Mouse (Mus musculus): ENCODE measurements around the gene Rassf2.

The Rassf2 gene

DNA sequence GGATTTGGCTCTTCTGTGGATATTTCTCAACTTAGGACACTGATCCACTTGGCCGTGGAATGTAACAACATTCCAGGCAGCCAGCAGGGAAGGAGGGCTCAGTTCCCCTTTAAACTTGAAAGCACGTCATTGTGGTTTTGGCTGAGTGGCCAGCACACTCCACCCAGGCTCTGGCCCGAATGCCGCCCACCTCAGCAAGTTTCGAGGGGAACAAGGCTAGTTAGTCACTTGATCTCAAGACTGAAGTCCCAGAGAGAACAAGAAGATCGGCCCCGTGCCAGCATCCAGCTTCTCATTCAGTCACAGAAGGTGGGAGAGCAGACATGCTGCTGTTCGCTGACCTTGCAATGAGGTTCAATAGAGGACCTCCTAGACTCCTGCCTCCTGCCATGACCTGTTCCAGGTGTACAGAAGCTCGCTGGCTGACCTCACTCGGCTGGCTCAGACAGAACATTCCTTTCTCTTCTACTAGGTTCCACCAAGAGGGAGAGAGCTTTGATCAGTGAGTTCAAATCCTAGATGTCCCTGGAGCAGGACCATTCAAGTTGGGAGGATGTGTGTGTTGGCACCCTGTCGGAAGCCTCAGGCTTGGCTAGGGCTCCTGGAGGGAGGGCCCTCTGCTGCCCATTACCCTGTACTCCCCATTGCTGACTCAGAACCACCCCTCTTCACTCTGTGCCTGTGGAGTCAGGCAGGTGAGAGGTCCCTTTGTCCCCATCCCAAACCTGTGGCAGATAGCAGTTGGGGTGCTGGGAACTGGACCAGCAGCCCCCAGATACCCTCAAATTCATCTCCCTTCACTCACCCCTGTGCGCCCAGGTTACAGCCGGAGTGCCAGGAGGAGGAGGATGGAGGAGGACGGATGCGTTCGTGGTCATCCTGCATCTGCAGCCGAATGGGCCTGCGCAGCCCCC is 23.2 kb downstream of the Rassf2 start:
- in situ Hi-C loops (cut with MboI; ENCODE audit: low sequenced_read_pairs), result no loop called here

DNA sequence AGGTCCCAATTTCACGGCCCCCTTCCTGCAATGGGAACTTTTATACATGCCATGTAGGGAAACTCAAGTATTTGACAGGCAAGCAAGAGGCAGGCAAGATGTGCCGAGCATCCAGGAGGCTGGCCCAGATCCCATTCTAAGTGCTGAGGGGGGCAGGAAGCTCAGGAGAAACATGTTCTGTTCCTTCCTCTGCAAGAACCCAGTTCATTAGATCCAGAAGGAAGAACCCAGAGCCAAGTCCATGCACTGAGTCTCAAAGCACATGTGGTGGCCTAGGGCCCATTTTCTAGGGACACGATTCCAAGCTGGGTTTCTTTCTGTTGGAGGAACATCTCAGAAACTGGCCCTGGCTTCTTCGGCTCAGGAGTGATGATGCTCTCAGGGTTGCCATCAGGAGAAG is 24.6 kb downstream of the Rassf2 start:
- in situ Hi-C loops (cut with MboI; ENCODE audit: low sequenced_read_pairs), result no loop called here

DNA sequence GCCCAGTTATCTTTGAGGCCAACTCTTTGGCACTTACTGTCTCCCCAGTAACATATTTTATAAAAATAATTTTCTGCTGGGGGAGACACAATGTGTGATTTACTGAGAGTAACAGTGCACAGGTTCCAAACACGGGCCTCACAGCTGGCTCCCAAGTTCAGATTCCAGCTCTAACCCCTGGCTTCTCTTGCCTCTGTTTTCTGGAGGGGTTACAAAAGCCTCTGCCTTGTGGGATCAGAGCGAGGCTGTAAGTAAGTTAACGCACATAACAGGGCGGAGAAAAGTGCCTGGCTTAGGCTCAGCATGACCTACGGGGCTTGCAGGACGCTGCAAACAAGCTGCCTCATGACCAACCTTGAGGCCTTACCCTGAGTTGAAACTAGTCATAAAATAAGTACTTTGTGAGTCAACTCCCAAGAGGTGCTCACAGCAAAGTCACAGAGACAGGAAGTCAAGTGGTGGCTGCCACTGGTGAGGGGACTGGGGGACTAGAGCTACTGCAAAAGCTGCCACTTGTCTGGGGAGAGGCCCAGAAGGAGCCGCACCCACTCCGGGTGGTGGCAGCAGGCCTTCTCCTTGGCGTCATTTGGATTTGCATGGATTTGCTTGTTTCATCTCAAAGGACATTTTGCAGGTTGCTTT is 25.4 kb downstream of the Rassf2 start:
- in situ Hi-C loops (cut with MboI; ENCODE audit: low sequenced_read_pairs), result no loop called here

DNA sequence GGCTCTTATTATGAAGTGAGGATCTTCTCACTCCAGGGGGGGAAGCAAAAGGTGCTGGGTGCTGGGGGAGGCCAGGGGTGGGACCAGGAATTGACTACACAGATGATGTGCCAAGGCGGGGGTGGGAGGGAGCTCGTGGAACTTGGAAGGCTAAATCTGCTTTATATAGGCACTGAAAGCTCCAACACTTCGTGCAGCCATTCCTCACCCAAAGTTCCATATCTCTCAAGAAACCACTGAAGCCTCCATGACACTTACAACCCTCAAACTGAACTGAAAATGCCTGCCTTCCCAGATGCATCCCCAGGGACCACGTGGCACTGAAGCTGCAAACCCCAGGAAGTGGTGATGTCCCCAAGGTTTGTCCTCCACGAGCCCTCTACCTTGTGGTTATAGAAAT is 26.1 kb downstream of the Rassf2 start:
- in situ Hi-C loops (cut with MboI; ENCODE audit: low sequenced_read_pairs), result no loop called here

DNA sequence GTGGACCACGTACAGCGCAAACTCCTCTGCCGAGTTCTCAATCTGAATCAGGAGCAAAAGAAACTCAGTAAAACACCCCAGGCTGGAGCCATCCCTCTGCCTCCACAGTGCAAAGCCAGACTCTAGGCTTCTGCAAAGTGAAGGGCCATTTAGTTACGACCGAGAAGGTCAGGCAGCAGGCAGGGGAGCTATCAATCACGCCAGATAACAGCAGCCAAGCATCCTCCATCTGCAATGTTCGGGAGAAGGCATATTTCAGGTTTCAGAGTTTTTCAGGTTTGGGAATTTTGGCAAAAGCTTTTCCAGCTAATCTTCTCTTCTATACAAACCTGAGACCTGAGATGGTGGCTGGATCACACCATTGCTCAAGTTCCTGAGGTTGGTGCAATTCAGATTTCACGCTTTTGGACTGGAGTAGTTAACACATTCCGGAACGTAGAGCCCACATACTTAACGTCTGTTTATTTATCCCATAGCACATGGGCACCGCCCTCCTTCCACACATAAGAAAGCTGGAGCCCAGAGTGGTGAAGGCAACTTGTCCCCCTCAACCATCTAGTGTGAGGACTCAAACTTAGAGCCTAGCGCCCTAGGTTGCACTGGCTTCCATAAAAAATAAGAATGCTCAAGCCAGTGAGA is 28.2 kb downstream of the Rassf2 start:
- in situ Hi-C loops (cut with MboI; ENCODE audit: low sequenced_read_pairs), result no loop called here

DNA sequence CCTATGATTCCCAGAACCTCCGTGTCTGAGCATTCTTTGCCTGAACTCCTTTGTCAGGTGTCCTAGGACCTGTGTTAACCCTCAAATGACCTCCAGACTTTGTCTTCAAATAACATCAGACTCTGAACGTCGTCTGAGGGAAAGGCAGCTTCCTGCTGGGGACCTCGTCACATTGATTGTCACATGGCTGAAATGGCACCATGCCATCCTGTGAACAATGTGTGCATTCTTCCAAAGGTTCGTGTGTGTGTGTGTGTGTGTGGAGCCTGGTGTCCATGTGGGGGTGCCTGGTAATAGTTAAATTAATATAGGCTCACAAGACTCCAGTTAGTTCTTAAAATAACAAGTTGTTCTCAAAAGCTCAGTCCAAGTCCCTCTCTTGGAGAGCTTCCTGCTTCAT is 32.7 kb downstream of the Rassf2 start:
- in situ Hi-C loops (cut with MboI; ENCODE audit: low sequenced_read_pairs), result no loop called here

DNA sequence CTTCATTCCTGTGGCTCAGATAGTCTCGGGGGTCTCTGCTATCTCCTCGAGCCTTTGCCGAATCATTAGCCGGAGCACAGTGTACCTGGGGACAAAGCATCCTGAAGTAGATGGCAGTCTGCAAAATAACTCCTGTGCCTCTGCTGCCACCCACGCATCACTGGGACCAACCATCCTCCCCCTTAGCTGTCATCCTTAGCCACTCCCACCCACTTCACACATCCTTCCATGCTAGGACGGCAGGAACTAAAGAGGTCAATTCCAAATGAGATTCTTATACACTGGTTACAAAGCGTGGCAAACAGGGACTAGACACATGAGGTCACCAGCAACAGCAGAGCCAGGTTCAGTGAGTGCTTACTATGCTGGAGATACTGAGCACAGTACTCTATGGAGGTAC is 33.7 kb downstream of the Rassf2 start:
- in situ Hi-C loops (cut with MboI; ENCODE audit: low sequenced_read_pairs), result no loop called here

DNA sequence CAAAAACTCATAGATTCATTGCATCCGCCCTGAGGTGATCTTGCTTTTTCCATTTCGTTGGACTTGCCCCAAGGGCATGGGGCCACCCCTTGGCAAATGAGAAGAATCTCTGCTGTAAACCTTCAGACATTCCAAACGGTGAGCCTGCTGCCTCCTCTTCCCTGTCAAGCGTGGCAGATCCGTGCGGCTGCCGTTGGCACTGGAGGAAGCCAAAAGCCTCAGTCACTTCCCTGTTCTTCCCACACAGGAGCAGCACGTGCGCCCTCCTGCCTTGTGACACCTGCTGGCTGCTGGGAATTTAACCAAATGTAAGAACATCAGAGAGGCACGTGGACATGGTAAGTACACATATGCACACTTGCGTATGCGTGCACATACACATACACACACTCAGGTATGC is 34.3 kb downstream of the Rassf2 start:
- in situ Hi-C loops (cut with MboI; ENCODE audit: low sequenced_read_pairs), result no loop called here

DNA sequence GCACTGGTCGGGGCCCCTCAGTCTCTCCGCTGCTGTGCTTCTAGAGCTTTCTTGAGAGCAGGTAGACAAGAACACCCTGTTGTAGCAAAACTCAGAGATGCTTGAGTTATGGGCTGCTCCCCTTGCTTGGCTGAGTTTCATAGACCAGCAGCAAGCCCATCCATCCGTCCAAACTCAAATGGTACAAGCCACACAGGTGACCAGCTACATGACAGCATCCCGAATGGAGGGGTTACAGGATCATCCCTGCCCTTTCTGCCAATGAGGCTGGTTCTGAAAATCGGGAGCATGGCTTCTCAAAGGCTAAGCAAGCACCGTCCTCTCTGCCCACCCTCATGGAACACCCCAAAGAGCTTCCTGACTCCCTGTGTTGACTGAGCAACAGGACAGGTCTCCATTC is 35.1 kb downstream of the Rassf2 start:
- in situ Hi-C loops (cut with MboI; ENCODE audit: low sequenced_read_pairs), result no loop called here

DNA sequence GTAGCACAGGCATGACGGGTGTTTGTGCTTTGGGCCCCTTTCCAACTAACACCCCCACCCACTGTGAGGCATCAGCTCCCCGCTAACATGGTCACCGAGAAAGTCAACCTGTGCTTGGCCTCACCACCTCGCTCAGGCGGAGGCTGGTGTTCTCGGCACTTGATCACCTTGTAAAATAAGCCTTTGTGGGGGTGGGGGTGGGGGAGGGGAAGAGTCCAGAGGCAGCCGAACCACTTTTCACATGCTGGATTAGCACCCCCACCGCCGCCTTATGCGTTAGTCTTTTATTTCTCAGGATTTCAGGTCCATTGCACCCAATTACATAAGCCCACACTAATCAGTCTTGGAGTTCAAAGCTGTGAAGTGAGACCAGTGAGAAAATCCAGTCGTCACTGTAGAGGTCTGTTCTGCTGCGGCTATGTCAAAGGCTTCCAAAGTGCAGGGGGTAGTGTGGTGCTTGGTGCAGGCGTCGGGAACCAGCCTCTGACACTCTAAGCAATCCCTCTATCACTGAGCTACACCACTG is 36.4 kb downstream of the Rassf2 start:
- in situ Hi-C loops (cut with MboI; ENCODE audit: low sequenced_read_pairs), result no loop called here

DNA sequence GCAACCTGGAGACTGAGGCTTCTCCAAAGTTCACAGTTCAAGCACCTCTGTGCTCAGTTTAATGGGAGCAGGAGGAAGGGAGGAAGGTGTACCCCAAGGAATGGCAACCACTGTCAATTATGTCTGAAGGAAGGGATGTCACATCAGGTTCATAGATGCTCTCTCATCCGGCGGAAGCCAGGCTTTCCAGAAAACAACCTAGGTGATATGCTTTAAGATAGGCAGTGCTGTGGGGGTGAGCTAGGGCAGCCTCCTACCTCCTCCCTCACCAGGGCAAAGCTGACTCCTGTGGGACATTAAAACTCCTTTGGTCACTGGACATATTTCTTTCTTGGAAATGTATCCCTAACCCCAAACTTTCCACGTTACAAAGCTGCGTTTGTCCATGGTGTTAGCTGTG is 36.9 kb downstream of the Rassf2 start:
- in situ Hi-C loops (cut with MboI; ENCODE audit: low sequenced_read_pairs), result no loop called here

DNA sequence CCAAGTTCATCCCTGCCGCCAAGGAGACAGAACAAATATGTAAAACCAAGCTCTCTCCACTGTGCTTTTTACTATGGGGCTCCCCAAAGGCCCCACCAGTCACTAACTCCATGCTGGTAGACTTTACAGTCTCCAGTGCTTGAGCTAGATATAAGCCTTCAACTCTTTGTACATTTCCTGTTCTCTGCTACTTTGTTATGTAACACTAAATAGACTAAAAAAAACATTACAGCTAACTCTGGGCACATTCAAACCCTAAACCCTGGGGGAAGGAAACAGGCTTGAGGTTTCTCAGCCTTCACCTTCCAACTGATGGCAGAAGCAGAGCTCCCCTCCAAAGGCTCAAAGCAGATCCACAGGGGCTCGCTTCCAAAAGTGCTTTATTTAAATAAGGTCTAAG is 37.6 kb downstream of the Rassf2 start:
- in situ Hi-C loops (cut with MboI; ENCODE audit: low sequenced_read_pairs), result no loop called here

DNA sequence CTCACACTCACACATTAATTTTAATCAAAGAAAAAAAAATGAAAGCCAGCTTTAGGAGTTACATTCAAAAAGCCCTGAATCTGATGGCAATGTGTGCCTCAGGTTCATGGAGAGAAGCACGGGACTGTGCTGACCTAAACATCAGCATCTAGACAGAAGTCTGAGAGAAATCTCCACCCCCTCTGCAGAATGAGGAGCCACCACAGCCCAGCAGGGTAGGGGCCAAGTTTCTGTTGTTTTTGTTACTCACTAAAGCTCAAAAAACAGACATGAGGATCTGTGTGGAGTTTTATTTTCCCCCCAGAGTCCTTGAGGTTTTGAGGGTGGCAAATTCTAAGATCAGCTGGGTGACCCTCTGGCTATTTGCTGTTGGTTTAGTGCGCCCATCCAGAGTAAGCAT is 41.5 kb downstream of the Rassf2 start:
- in situ Hi-C loops (cut with MboI; ENCODE audit: low sequenced_read_pairs), result loop anchor here (5.0 to 10.0 kb wide), 2 partner anchors 129 to 256 kb away; partner anchors contain the start of gene Tmem230

DNA sequence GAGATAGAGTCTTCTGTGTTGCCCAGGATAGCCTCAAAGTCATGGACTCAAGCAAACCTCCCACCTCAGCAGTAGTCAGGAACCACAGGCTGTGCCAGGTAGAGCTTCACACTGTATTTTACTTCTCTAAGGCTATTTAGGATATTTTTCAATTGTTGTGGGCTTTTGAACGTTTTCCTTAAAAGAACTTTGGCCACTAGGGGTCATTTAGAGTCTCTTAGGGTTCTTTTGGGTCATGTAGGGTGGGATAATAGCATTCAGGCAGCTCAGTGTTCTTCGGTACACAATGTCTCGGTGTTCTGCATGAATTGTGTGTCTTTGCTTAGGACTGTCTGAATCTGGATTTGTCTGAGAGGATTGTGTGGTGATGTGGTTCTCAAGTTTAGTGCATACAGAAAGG is 42.1 kb downstream of the Rassf2 start:
- in situ Hi-C loops (cut with MboI; ENCODE audit: low sequenced_read_pairs), result loop anchor here (5.0 to 10.0 kb wide), 2 partner anchors 129 to 257 kb away; partner anchors contain the start of gene Tmem230

DNA sequence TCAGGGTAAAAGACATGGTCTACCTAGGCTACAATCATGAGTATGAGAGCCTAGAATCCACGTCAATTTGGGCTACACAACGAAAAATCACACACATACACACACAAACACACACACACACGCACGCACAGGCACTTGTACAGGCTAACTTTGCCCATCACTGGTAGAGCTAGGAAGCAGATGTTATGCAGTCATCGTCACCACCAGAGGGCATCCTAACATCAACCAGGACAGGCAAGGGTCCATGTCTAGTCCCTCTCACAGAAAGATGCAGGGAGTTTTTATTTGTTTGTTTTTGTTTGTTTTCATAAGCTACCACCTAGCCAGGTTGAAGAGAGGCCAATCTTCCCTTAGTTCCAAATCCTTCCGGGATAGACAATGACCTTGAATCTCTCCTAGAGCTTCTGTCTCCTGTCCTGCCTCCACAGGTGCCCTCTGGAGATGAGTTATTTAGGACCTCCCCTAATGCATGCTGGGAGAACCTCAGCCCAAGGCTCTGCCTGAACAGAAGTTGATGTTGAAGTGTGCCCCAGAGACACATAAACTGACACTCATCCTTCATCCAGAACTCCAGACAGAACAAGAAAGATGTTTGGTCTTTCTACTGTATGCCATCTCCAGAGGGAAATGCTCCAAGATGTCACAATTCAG is 47.4 kb downstream of the Rassf2 start:
- in situ Hi-C loops (cut with MboI; ENCODE audit: low sequenced_read_pairs), result loop anchor here (10.0 kb wide), 1 partner anchor 262 kb away; the partner anchor contains the start of gene Tmem230

DNA sequence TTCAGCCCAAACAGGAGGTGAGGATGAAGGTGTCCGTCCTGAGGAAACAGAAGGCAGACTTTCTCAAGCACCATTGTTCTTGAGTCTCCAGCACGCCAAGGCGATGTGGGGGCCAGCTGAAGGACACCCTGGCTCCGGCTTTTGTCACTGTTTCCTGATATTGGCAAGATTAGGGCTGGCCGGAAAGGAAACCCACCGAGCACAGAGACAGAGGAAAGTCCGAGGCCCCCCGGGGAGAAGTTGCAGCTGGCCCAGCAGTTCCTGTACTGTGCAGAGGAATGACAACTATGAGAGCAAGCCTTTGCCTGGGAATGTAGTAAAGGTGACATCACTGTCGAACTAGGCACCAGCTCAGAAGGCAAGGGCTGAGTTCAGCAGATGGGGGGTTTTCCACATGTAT is 49.2 kb downstream of the Rassf2 start:
- in situ Hi-C loops (cut with MboI; ENCODE audit: low sequenced_read_pairs), result loop anchor here (10.0 kb wide), 1 partner anchor 264 kb away; the partner anchor contains the start of gene Tmem230

DNA sequence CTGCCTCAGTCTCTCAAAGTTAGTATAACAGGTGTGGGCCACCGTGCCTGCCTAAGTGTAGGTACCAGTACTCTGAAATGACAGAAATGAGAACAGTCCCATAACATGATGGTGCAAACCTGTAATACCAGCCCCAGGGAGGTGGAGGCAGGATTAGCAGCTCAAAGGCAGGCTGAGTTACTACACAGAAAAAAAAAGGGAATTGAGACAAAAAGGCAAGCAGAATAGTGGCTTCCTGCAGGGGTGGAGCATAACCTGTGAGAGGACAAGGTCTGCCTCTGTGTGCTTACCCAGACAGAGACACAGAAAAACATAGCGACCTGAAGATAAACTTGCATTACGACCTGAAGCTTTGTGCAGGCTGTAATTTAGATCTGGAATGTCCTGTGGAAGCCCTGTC is 53.4 kb downstream of the Rassf2 start:
- in situ Hi-C loops (cut with MboI; ENCODE audit: low sequenced_read_pairs), result no loop called here

DNA sequence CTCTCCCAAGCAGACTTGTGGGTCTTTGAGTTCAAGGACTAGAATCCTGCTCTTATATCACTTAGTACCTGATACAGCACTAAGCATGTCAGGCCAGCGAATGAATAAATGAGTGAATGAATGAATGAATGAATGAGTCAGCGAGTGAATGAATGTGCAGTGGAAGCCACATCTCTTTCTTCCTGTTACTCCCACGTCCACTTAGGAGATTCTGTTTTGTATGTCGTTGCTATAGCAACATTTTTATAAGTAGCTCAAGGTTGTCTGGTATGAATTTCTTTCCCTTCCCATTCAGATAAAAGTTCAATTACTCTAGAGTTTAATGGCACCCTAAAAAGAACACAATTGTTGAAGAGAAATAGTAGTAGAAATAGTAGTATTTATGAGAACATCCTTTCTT is 59.0 kb downstream of the Rassf2 start:
- in situ Hi-C loops (cut with MboI; ENCODE audit: low sequenced_read_pairs), result no loop called here

DNA sequence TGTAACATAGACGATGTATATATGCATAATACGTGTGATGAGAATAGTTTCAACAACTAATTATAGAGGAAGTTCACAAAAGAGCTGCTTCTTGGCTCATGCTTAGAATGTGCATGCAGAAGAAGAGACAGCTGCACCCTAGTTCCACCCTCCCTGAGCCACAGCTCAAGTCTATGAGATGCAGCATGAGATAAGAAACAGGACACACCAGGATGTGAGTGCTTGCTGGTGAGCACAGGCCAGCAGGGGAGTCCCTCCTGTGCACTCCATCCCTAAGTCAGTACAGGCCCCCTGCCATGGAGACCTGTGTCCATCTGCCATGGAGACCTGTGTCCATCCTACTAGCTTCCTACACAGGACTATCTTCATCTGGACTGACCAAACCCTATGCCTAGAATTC is 59.5 kb downstream of the Rassf2 start:
- in situ Hi-C loops (cut with MboI; ENCODE audit: low sequenced_read_pairs), result no loop called here

DNA sequence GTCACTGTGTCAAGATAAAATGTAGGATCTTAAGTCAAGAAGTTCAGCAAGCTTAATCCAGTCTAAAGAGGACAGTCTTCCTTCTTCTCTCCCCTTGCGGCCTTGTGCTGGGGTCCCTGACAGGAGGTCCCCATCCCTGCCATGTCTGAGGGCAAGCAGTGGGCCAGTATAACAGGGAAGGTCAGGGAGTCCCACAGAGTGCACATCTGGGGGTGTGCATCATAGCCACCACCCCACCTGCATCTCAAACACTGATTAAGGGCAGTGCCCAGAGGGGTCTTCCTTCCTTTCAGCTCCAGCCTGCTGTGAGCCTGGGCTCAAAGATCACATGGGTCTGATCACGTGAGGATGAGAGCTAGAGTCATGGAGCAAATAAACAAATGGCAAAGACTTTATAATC is 68.4 kb downstream of the Rassf2 start:
- in situ Hi-C loops (cut with MboI; ENCODE audit: low sequenced_read_pairs), result no loop called here

DNA sequence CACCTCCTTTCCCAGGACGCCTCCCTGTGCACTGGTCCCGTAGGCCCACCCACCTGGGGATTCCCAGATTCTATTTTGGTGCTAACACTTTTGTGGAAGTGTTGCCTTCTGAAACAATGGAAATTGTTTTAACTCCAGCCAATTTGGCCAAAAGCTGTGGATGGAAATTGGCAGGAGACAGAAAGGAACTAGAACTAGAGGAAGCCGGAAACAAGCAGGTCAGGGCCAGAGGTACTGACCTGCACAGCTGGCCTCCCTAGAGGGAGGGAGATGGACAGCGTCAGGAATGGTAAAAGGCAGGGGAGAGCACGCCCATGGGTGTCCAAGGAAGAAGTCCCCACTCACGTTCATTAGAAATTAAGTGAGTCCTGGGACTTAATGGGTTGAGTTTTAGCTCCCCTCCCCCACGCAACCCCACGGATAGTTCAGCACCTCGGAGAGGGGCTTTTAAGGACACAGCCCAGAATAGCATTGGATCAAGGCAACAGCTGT is 72.3 kb downstream of the Rassf2 start:
- in situ Hi-C loops (cut with MboI; ENCODE audit: low sequenced_read_pairs), result no loop called here

Data from CH12F3 (cell line).